Mouse (Mus musculus): ENCODE results near the gene Zan. TPM values are rescaled to one million over a fixed set of nuclear protein-coding genes. Genes with fewer than 3 reads are reported as not detected.

The Zan gene
- polyA plus RNA-seq, 1 experiment, result not detected

Other genes with a start within 250 kb of the Zan start
- 0.75 TPM in 1 of 2 replicates, not detected in the other for gene Ache, start 189.5 kb downstream of the Zan start, polyA plus RNA-seq (2012; ENCODE audit: insufficient read depth, insufficient read length, missing spikeins)
- 7.4 and 11.4 TPM in 2 replicates for gene Ufsp1, start 182.4 kb downstream of the Zan start, polyA plus RNA-seq (2012; ENCODE audit: insufficient read depth, insufficient read length, missing spikeins)
- 31.0 and 45.4 TPM in 2 replicates for gene Srrt, start 169.4 kb downstream of the Zan start, polyA plus RNA-seq (2012; ENCODE audit: insufficient read depth, insufficient read length, missing spikeins)
- 13.1 and 20.6 TPM in 2 replicates for gene Trip6, start 162.7 kb downstream of the Zan start, polyA plus RNA-seq (2012; ENCODE audit: insufficient read depth, insufficient read length, missing spikeins)
- gene Slc12a9, start 143.5 kb downstream of the Zan start, polyA plus RNA-seq (2012; ENCODE audit: insufficient read depth, insufficient read length, missing spikeins), result 2.5 and 5.2 TPM in 2 replicates
- gene Ephb4, start 127.0 kb downstream of the Zan start, polyA plus RNA-seq (2012; ENCODE audit: insufficient read depth, insufficient read length, missing spikeins), result 10.3 and 10.4 TPM in 2 replicates
- 19.7 and 20.9 TPM in 2 replicates for gene Pop7, start 25.5 kb upstream of the Zan start, polyA plus RNA-seq (2012; ENCODE audit: insufficient read depth, insufficient read length, missing spikeins)
- gene Gigyf1, start 41.5 kb upstream of the Zan start, polyA plus RNA-seq (2012; ENCODE audit: insufficient read depth, insufficient read length, missing spikeins), result 8.6 and 11.2 TPM in 2 replicates
- gene Epo, start 56.2 kb upstream of the Zan start, polyA plus RNA-seq (2012; ENCODE audit: insufficient read depth, insufficient read length, missing spikeins), result not detected in 2 replicates
- 285 and 328 TPM in 2 replicates for gene Gnb2, start 56.4 kb upstream of the Zan start, polyA plus RNA-seq (2012; ENCODE audit: insufficient read depth, insufficient read length, missing spikeins)
- not detected in 2 replicates for gene Actl6b, start 76.5 kb upstream of the Zan start, polyA plus RNA-seq (2012; ENCODE audit: insufficient read depth, insufficient read length, missing spikeins)
- 4.6 and 6.1 TPM in 2 replicates for gene Tfr2, start 92.8 kb upstream of the Zan start, polyA plus RNA-seq (2012; ENCODE audit: insufficient read depth, insufficient read length, missing spikeins)
- 31.1 and 45.9 TPM in 2 replicates for gene Mospd3, start 124.0 kb upstream of the Zan start, polyA plus RNA-seq (2012; ENCODE audit: insufficient read depth, insufficient read length, missing spikeins)
- gene Pcolce, start 136.7 kb upstream of the Zan start, polyA plus RNA-seq (2012; ENCODE audit: insufficient read depth, insufficient read length, missing spikeins), result 66.8 and 89.9 TPM in 2 replicates
- gene Fbxo24, start 151.9 kb upstream of the Zan start, polyA plus RNA-seq (2012; ENCODE audit: insufficient read depth, insufficient read length, missing spikeins), result not detected in 2 replicates
- 11.5 and 13.6 TPM in 2 replicates for gene Lrch4, start 152.1 kb upstream of the Zan start, polyA plus RNA-seq (2012; ENCODE audit: insufficient read depth, insufficient read length, missing spikeins)
- 0.95 and 2.3 TPM in 2 replicates for gene Gm20605, start 152.1 kb upstream of the Zan start, polyA plus RNA-seq (2012; ENCODE audit: insufficient read depth, insufficient read length, missing spikeins)
- gene Sap25, start 164.3 kb upstream of the Zan start, polyA plus RNA-seq (2012; ENCODE audit: insufficient read depth, insufficient read length, missing spikeins), result 2.0 TPM in 1 of 2 replicates, not detected in the other
- gene Irs3, start 168.7 kb upstream of the Zan start, polyA plus RNA-seq (2012; ENCODE audit: insufficient read depth, insufficient read length, missing spikeins), result 22.0 and 26.4 TPM in 2 replicates
- 16.2 and 17.6 TPM in 2 replicates for gene Agfg2, start 207.7 kb upstream of the Zan start, polyA plus RNA-seq (2012; ENCODE audit: insufficient read depth, insufficient read length, missing spikeins)

Measured in brown adipose tissue, adult 24 weeks (tissue).